Mouse (Mus musculus) v-Abl transformed pro-B cells (cell line): ENCODE data around the gene Emilin2.

ENCODE experiments used
- in situ Hi-C, 2 experiments: fragments of 400-800 bp; cut with MboI; formaldehyde crosslinking; loops; one replicate each; pipeline ENCODE4 v1.15.1; 2025; ENCODE audit not compliant: unreplicated experiment in 2 of 2

The Emilin2 gene

GRCm38 (mm10) chr17:71273901-71274300 is 37.9 kb downstream of the Emilin2 start:
- in situ Hi-C loops: no loop called here

DNA sequence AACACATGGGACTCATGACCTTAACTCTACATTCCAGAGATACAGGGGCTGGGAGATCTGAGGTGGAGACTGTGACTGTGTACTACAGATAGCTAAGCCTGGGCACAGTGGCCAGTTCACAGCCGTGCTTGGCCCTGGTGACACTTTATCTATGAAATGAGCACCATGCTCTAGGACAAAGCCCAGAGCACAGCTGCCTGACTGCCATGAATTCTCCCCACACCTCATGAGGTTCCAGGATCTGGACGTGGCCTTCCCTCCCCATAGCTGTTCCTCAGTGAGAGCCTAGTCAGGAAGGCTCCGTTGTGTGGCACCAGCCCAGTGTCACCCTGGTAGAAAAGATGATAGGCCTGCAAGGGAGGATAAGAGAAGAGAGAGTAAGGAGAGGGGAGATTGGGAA is 43.2 kb downstream of the Emilin2 start:
- in situ Hi-C loops: no loop called here

GRCm38 (mm10) chr17:71268152-71268551 is 43.6 kb downstream of the Emilin2 start:
- in situ Hi-C loops: no loop called here

GRCm38 (mm10) chr17:71267374-71267773 is 44.4 kb downstream of the Emilin2 start:
- in situ Hi-C loops: no loop called here

- in situ Hi-C loops: no loop called here
These were observed 46.3 kb downstream of the Emilin2 start for GRCm38 (mm10) chr17:71265336-71266051.

- in situ Hi-C loops: no loop called here
These were observed 47.0 kb downstream of the Emilin2 start for GRCm38 (mm10) chr17:71264739-71265138.

GRCm38 (mm10) chr17:71263136-71263535 is 48.6 kb downstream of the Emilin2 start:
- in situ Hi-C loops: no loop called here

DNA sequence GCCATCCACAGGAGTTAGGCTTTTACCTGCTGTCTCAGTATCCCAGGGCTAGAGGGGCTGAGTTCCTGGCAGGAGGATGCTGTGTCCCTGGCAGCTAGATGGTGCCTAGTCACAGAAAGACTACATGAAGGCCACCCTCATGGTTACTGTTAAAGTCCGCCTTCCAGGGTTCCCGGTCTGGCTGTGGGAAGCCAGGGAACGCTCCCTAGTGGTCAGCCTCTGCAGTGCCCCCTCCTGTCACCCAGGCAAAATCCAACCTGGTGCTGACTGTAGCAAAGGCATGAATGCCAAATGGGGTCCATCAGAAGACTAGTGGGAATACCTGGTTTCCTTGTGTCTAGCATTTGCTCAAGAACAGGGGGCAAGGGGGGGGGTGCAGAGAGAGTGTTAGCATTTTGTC is 51.1 kb downstream of the Emilin2 start:
- in situ Hi-C loops: no loop called here

DNA sequence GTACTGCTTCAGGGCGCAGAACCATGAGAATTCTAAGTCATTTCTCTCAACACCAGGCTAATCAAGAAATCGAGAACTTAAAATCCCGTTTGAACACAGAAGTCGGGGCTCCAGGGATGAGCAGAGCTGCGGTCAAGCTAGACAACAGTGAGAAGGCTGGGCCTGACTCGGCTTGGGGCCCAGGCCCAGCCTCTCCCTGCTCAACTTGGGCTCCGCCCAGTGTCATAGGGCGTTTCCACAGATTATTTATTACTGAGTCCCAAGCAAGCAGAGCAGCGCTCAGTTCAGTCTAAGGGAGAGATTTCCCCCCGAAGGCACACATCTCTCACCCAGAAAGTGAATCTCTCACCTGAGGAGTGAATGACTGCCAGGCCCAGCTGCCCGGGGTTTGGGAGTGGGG is 52.1 kb downstream of the Emilin2 start:
- in situ Hi-C loops: loop anchor here in 1 of 2 experiments (10.0 kb wide), 1 partner anchor 105 kb away; no protein-coding TSS in a partner anchor

GRCm38 (mm10) chr17:71256806-71257536 is 54.8 kb downstream of the Emilin2 start:
- in situ Hi-C loops: loop anchor here in 1 of 2 experiments (10.0 kb wide), 1 partner anchor 108 kb away; no protein-coding TSS in a partner anchor

DNA sequence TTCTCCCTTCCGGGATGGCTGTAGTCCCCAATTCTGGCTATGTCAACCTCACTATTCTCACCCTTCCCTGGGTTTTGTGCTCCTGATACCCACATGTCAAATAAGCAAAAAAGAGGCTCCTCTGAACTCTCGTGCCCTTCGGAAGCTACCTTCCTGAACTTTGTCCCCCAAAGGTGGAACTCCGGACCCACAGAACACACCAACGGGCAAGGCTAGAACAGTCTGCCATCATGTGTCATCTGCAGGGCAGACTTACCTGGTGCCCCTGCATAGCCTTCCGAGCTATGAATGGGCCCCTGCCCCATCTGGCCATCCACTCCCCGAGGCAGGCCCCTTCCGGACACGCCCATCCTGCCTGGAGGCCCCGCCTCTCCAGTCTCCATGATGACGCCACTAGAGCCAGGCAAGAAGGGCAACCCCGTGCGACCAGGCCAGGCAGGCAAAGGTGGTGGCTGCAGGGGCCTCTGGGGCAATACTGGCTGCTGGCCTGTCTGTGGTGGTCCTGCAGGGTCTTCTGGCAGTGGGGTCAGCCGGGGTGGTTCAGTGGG is 55.6 kb downstream of the Emilin2 start:
- in situ Hi-C loops: loop anchor here in 1 of 2 experiments (10.0 kb wide), 1 partner anchor 109 kb away; no protein-coding TSS in a partner anchor

DNA sequence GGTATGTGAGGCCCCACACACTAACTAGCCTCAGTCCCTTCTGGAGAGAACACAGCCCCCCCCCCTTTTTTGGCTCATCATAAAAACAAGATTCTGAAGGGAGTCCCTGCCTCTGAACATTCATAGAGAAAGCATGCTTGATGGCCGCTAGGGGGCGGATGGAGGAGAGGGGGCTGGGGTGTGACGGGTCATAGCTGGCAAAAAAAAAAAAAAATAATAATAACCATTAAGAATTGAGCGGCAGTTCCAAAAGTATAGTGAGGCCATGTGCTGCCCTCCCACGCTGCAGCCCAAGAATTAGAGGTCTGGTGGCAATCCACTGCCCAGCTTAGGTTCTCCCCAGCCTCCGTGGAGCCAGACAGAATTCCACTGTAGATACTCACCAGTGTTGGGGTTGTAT is 57.0 kb downstream of the Emilin2 start:
- in situ Hi-C loops: loop anchor here in 1 of 2 experiments (10.0 kb wide), 1 partner anchor 110 kb away; no protein-coding TSS in a partner anchor

- in situ Hi-C loops: loop anchor here in 1 of 2 experiments (10.0 kb wide), 1 partner anchor 111 kb away; no protein-coding TSS in a partner anchor
These were observed 57.7 kb downstream of the Emilin2 start for GRCm38 (mm10) chr17:71254106-71254505.

DNA sequence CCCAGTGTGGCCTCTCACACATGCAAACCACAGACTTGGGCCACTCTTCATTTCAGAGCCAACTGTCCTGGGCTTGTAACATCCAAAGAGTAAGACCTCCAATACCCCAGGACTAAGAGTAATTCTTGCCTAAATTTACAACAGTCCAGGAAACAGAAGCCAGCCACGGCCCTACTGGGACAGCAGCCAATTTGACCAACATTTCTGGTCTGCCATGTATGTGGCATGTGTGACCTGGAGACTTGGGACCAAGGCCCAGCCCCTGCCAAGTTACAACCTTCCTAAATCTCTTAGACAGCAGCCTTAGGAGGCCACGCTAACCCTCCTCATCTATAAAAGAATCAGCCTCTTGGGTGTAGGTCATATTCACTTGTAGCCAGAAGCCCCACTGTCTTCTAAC is 58.4 kb downstream of the Emilin2 start:
- in situ Hi-C loops: loop anchor here in 1 of 2 experiments (10.0 kb wide), 1 partner anchor 111 kb away; no protein-coding TSS in a partner anchor

DNA sequence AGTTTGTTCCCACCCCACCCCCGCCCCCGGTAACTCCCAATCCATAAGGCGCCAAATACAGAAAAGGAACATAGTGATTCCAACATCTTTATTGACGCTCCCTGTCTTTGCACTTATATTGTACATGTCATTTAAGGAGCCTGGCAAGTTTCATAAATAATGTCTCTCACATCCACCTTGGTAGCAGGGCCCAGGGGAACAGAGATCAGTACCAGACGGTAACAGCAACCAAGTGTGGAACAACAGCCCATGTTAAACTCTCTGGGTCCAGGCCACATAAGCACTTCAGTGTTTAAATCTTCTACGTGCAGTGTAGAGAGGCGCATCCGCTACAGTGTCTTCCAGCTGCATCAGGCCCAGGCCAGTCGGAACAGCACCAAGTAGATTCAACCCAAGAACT is 59.7 kb downstream of the Emilin2 start:
- in situ Hi-C loops: loop anchor here in 1 of 2 experiments (10.0 kb wide), 1 partner anchor 113 kb away; no protein-coding TSS in a partner anchor

DNA sequence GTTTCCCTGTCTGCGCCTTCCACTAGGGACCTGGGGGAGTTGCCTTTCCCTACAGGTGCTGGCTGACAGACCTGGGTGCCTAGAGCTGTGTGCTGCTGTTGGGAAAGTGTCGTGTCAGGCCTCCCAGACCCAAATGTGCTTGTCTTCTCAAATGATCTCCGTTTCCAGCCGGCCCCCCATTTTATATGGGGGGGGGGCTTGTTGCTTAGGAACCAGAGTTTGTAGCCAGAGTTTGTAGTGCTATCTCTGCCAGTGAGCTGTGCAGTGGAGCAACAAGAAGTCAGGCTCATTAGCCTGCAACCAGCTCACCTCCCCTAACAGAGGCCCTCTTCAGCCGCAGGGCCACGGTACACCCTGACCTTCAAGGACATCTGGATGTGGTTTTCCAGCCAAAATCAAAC is 60.2 kb downstream of the Emilin2 start:
- in situ Hi-C loops: loop anchor here in 1 of 2 experiments (10.0 kb wide), 1 partner anchor 113 kb away; no protein-coding TSS in a partner anchor

DNA sequence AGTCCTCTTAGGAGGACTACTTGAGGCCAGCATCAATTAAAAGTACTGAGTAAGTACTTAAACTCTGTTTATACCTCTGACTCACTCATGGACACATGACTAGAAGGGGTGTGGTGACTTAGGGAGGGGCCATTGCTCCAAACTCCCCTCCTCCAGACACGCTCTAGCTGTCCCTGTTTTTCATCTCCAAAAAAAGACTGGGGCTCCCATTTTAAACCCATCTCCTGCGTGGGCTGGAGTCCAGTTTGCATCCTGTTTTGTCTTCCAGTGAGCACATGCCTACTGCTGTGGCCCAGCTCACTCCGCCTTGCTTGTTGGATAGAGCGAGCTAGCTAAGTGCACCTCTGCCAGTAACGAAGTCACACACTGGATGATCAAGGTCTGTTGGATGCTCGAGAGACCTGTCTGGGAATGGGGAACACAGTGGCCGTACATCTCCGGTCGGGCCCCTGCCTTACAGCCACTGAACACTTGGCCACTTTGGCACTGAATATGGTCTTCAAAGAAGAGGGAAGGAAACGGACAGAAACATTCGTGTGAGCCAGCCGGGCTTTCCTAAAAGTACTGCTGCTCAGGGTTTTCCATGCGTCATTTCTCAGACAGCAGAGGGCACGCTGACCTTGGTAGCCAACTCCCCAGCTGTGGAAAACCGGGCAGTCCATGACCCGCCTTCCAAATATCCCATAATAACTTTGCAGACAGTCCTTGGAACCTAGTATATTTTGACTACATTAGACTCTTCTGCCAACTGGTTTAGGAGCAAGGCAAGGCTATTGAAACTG is 60.8 kb downstream of the Emilin2 start:
- in situ Hi-C loops: loop anchor here in 1 of 2 experiments (10.0 kb wide), 1 partner anchor 114 kb away; no protein-coding TSS in a partner anchor

DNA sequence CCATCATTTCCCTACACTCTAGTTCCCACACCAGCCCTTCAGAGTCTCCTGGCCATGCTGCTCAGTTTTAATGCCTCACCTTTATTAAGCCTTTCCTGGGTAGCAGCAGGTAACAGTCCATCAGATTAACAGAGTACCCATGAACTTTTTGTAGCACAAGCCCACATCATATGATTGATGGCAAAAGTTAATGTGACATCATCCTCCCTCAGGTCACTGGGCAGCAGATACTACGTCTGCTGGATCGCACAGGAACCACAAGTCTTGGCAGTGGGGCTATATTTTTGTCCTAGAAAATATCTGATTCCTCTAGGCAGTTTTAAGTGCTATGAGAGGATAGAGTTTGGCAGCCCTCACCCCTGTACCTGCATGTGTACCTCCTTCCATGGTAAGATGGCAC is 61.7 kb downstream of the Emilin2 start:
- in situ Hi-C loops: loop anchor here in 1 of 2 experiments (10.0 kb wide), 1 partner anchor 115 kb away; no protein-coding TSS in a partner anchor

DNA sequence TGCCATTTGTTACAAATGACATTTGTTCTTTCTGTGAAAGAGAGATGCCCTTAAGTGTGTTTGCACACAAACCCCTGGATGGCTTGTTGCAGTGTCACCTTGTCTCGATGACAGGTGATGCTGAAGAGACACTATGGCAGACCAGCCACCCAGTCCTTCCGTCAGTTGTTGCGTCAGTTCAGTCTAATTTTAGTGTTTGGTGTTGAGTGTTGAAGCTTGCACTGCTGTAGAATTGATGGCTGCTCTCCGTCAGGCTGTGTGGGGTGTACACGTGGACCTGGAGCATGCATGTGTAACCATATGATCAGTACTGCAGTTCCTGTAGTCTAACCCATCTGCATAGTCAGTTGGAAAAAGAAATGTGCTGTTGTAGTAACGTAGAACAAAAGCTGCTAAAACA is 62.8 kb downstream of the Emilin2 start:
- in situ Hi-C loops: loop anchor here in 1 of 2 experiments (25.0 kb wide), 1 partner anchor 512 kb away; no protein-coding TSS in a partner anchor

DNA sequence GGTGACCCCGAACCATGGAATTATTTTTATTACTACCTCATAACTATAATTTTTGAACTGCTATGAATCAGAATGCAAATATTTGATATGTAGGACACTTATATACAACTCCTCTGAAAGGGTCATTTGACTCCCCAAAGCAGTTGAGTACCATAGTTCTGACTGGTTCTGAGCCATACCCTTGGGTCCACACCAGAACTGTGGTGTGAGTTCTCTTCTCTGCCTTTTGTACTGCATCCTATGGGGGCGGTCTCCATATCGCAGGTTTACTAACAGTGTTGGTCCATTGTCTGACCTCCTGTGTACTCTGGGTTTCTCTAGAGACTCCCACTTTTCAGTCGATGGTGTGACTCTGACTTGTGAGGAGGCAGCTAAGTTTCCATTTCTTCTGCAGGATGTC is 65.8 kb downstream of the Emilin2 start:
- in situ Hi-C loops: loop anchor here in 1 of 2 experiments (25.0 kb wide), 1 partner anchor 509 kb away; no protein-coding TSS in a partner anchor
